Mouse (Mus musculus): ENCODE results near the gene Mmp15. TPM values are rescaled to one million over a fixed set of nuclear protein-coding genes. Genes with fewer than 3 reads are reported as not detected.

The Mmp15 gene
- 17.0 and 20.0 TPM in 2 replicates for polyA plus RNA-seq (2015; fragmentation: Nextera tagmentation; extraction: Ambion mirVana)

- H3K4me3 ChIP-seq (replicated peaks) = peak within 1 kb of the TSS; percentile 77
- H3K4me1 ChIP-seq = peaks cover 34% of the 10 kb centered on the region
- peak; percentile 80 for ATAC-seq (ENCODE audit: insufficient read depth, low FRiP score, low read depth)
- peak within 1 kb of the TSS; percentile 88 for H3K4me2 ChIP-seq
- peak within 1 kb of the TSS; percentile 81 for H3K9ac ChIP-seq
- H3K27ac ChIP-seq = peak within 1 kb of the TSS; percentile 86
- H3K9me3 ChIP-seq = no peaks in the 10 kb centered on the region
- H3K36me3 ChIP-seq = no peaks in the 10 kb centered on the region
- no peaks in the 10 kb centered on the region for H3K27me3 ChIP-seq (replicated peaks)
- WGBS = under 1% methylated on average over 80 of the region's 80 CpGs
Measured at GRCm38 (mm10) chr8:95352151-95352870, at the start of gene Mmp15. Mmp15 (plus strand) TSS chr8:95352268.

GRCm38 (mm10) chr8:95302410-95302809 is 49.7 kb upstream of the Mmp15 start:
- no peaks in the 10 kb centered on the region for H3K27me3 ChIP-seq (replicated peaks)
- H3K27ac ChIP-seq = no peak overlapping the region
- H3K4me1 ChIP-seq = no peaks in the 10 kb centered on the region
- no peak overlapping the region for H3K4me2 ChIP-seq
- H3K4me3 ChIP-seq (replicated peaks) = no peak overlapping the region
- H3K9ac ChIP-seq = no peak overlapping the region
- H3K9me3 ChIP-seq = no peaks in the 10 kb centered on the region
- H3K36me3 ChIP-seq = no peaks in the 10 kb centered on the region
- WGBS = 19% methylated on average over 5 of the region's 5 CpGs
- no peak for ATAC-seq (ENCODE audit: insufficient read depth, low FRiP score, low read depth)

GRCm38 (mm10) chr8:95305526-95305925 is 46.5 kb upstream of the Mmp15 start:
- Histone ChIP-seq H3K36me3 (no peaks in the 10 kb centered on the region), H3K4me3 (replicated peaks) (no peak overlapping the region), H3K4me1 (no peaks in the 10 kb centered on the region), H3K27me3 (replicated peaks) (no peaks in the 10 kb centered on the region), H3K27ac (no peak overlapping the region), H3K9ac (no peak overlapping the region), H3K9me3 (no peaks in the 10 kb centered on the region), H3K4me2 (no peak overlapping the region)
- 0 out of 2 replicates have a peak, but pooled peaks have one; percentile 37 for ATAC-seq (ENCODE audit: insufficient read depth, low FRiP score, low read depth)
- WGBS = 56% methylated on average over 4 of the region's 4 CpGs

GRCm38 (mm10) chr8:95306431-95306830 is 45.6 kb upstream of the Mmp15 start, which contains the start of gene Cngb1:
Cngb1 (minus strand) TSS chr8:95306585.
- H3K27ac ChIP-seq = 0 out of 2 replicates have a peak within 1 kb of the TSS, but pooled peaks have one; percentile 11
- no peak for ATAC-seq (ENCODE audit: insufficient read depth, low FRiP score, low read depth)
- no peaks in the 10 kb centered on the region for H3K4me1 ChIP-seq
- H3K36me3 ChIP-seq = no peaks in the 10 kb centered on the region
- H3K4me3 ChIP-seq (replicated peaks) = no peak within 1 kb of the TSS
- no peak within 1 kb of the TSS for H3K4me2 ChIP-seq
- 40% methylated on average over 6 of the region's 6 CpGs for WGBS
- H3K9me3 ChIP-seq = no peaks in the 10 kb centered on the region
- H3K27me3 ChIP-seq (replicated peaks) = no peaks in the 10 kb centered on the region
- no peak within 1 kb of the TSS for H3K9ac ChIP-seq

- Histone ChIP-seq H3K27me3 (replicated peaks) (no peaks in the 10 kb centered on the region), H3K9me3 (no peaks in the 10 kb centered on the region), H3K9ac (no peak within 1 kb of the TSS), H3K4me2 (no peak within 1 kb of the TSS), H3K4me1 (no peaks in the 10 kb centered on the region), H3K36me3 (no peaks in the 10 kb centered on the region), H3K27ac (no peak within 1 kb of the TSS), H3K4me3 (replicated peaks) (no peak within 1 kb of the TSS)
- no peak for ATAC-seq (ENCODE audit: insufficient read depth, low FRiP score, low read depth)
- WGBS = 40% methylated on average over 6 of the region's 6 CpGs
Measured at GRCm38 (mm10) chr8:95310342-95310970, 41.6 kb upstream of the Mmp15 start, which contains the start of gene Tepp. Tepp (plus strand) TSS chr8:95310566.

- Histone ChIP-seq H3K4me2 (no peak overlapping the region), H3K36me3 (no peaks in the 10 kb centered on the region), H3K27ac (no peak overlapping the region), H3K27me3 (replicated peaks) (no peaks in the 10 kb centered on the region), H3K9ac (no peak overlapping the region), H3K9me3 (no peaks in the 10 kb centered on the region), H3K4me1 (no peaks in the 10 kb centered on the region), H3K4me3 (replicated peaks) (no peak overlapping the region)
- WGBS = 63% methylated on average over 18 of the region's 18 CpGs
- ATAC-seq (ENCODE audit: insufficient read depth, low FRiP score, low read depth) = no peak
Measured at GRCm38 (mm10) chr8:95312836-95313235, 39.2 kb upstream of the Mmp15 start.

- Histone ChIP-seq H3K27ac (no peak overlapping the region), H3K9ac (no peak overlapping the region), H3K27me3 (replicated peaks) (no peaks in the 10 kb centered on the region), H3K4me2 (no peak overlapping the region), H3K4me3 (replicated peaks) (no peak overlapping the region), H3K9me3 (no peaks in the 10 kb centered on the region), H3K36me3 (no peaks in the 10 kb centered on the region), H3K4me1 (no peaks in the 10 kb centered on the region)
- no peak for ATAC-seq (ENCODE audit: insufficient read depth, low FRiP score, low read depth)
- WGBS = 82% methylated on average over 6 of the region's 6 CpGs
Measured at GRCm38 (mm10) chr8:95313857-95314256, 38.2 kb upstream of the Mmp15 start.

- Histone ChIP-seq H3K4me1 (no peaks in the 10 kb centered on the region), H3K4me2 (no peak overlapping the region), H3K36me3 (no peaks in the 10 kb centered on the region), H3K9ac (no peak overlapping the region), H3K27ac (no peak overlapping the region), H3K9me3 (no peaks in the 10 kb centered on the region), H3K27me3 (replicated peaks) (no peaks in the 10 kb centered on the region), H3K4me3 (replicated peaks) (no peak overlapping the region)
- WGBS = 76% methylated on average over 2 of the region's 2 CpGs
- no peak for ATAC-seq (ENCODE audit: insufficient read depth, low FRiP score, low read depth)
Measured at GRCm38 (mm10) chr8:95314707-95315106, 37.4 kb upstream of the Mmp15 start.

GRCm38 (mm10) chr8:95315350-95315749 is 36.7 kb upstream of the Mmp15 start:
- Histone ChIP-seq H3K27me3 (replicated peaks) (no peaks in the 10 kb centered on the region), H3K36me3 (no peaks in the 10 kb centered on the region), H3K4me1 (0 out of 2 replicates have a peak, but pooled peaks cover 5% of the 10 kb centered on the region), H3K9me3 (no peaks in the 10 kb centered on the region), H3K4me2 (no peak overlapping the region), H3K9ac (no peak overlapping the region), H3K27ac (no peak overlapping the region), H3K4me3 (replicated peaks) (no peak overlapping the region)
- 94% methylated on average over 1 of the region's 1 CpGs for WGBS
- ATAC-seq (ENCODE audit: insufficient read depth, low FRiP score, low read depth) = no peak

- WGBS = 2% methylated on average over 41 of the region's 41 CpGs
- H3K4me1 ChIP-seq = 0 out of 2 replicates have a peak, but pooled peaks cover 13% of the 10 kb centered on the region
- peak overlapping the region; percentile 97 for H3K4me2 ChIP-seq
- no peaks in the 10 kb centered on the region for H3K9me3 ChIP-seq
- H3K27ac ChIP-seq = no peak overlapping the region
- H3K36me3 ChIP-seq = peaks cover 16% of the 10 kb centered on the region
- H3K9ac ChIP-seq = 0 out of 2 replicates have a peak overlapping the region, but pooled peaks have one; percentile 11
- peak overlapping the region; percentile 44 for H3K4me3 ChIP-seq (replicated peaks)
- ATAC-seq (ENCODE audit: insufficient read depth, low FRiP score, low read depth) = peak; percentile 86
- no peaks in the 10 kb centered on the region for H3K27me3 ChIP-seq (replicated peaks)
Measured at GRCm38 (mm10) chr8:95320224-95321139, 31.6 kb upstream of the Mmp15 start.

GRCm38 (mm10) chr8:95323201-95323600 is 28.9 kb upstream of the Mmp15 start:
- no peak overlapping the region for H3K4me3 ChIP-seq (replicated peaks)
- H3K36me3 ChIP-seq = peaks cover 37% of the 10 kb centered on the region
- no peak overlapping the region for H3K4me2 ChIP-seq
- 0 out of 2 replicates have a peak, but pooled peaks cover 19% of the 10 kb centered on the region for H3K4me1 ChIP-seq
- no peak overlapping the region for H3K9ac ChIP-seq
- H3K27ac ChIP-seq = no peak overlapping the region
- 82% methylated on average over 3 of the region's 3 CpGs for WGBS
- ATAC-seq (ENCODE audit: insufficient read depth, low FRiP score, low read depth) = no peak
- H3K9me3 ChIP-seq = no peaks in the 10 kb centered on the region
- no peaks in the 10 kb centered on the region for H3K27me3 ChIP-seq (replicated peaks)

All from stomach, embryonic 15.5 days (tissue).